Mouse (Mus musculus) stomach, postnatal 0 days (tissue): ENCODE data around the gene Phf13.

ENCODE experiments used
- CTCF ChIP-seq: IDR thresholded peaks from 2 replicates; pipeline ENCODE4 v1.5.1; 2016; ENCODE audit warnings: antibody characterized with exemption, low read depth, mild to moderate bottlenecking, moderate library complexity
- EP300 ChIP-seq: optimal IDR thresholded peaks from 2 replicates; pipeline ENCODE3; 2016; ENCODE audit warnings: antibody characterized with exemption

- TF ChIP-seq CTCF (no peak), EP300 (no peak)
Observed at GRCm38 (mm10) chr4:152009076-152010051, 13.3 kb upstream of the Phf13 start.
